ENCODE assay signal across 19 mouse cellular contexts in the genomic region with DNA sequence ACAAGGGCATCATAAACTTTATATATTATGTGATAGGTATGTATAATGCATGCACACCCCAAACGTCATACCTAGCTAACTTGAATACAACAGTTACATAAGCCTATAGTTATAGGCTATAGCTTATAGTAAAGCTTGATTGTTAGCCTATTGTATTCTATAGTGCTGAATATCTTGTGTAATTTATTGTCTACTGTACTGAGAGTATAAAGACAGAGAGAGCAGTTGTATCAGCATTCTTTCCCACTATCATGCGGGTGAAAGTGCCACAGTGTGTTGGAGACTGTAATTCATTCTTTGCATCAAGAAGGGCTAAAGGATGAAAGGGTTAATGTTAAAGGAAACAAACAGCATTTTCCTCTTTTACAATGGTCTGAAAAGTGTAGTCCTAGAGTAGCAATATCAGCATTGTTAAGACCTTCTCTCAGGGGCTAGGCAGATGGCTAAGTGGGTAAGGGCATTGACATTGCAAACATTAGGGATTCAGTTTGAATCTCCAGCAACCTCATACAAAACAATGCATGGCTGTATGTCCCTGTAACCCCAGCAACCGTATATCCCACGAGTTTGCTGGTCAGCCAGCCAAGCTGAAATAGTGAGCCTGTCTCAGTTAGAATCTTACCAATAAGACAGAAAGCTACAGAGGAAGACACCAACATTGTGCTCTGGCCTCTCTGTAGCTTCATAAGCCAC.
DNase-seq lines count a peak whose midpoint lies in the region; ATAC-seq and TF ChIP-seq lines count a peak whose summit lies in the region.
"Had no signal": no experiment of that assay in that cellular context is flagged by ENCODE, and none has a peak within 500 bp of the region (broad histone marks: within the 10 kb centered on the region; RNA-seq: fewer than 3 reads in every experiment).

No protein-coding gene starts in this region.

- H3K9ac ChIP-seq in hindbrain, embryonic 15.5 days = no peak overlapping the region
- no peak overlapping the region for H3K9ac ChIP-seq in midbrain, embryonic 16.5 days (ENCODE audit: low read depth, low read length)
- H3K9ac ChIP-seq: lung, embryonic 15.5 days had no signal

- H3K4me2 ChIP-seq in hindbrain, embryonic 15.5 days = no peak overlapping the region
- no peak overlapping the region for H3K4me2 ChIP-seq in midbrain, embryonic 16.5 days (ENCODE audit: low read length)
- H3K4me2 ChIP-seq: liver, embryonic 11.5 days; lung, embryonic 15.5 days had no signal

- no peaks in the 10 kb centered on the region for H3K36me3 ChIP-seq in hindbrain, embryonic 15.5 days
- no peaks in the 10 kb centered on the region for H3K36me3 ChIP-seq in midbrain, embryonic 16.5 days (ENCODE audit: control insufficient read depth, insufficient read depth, low read length)
- H3K36me3 ChIP-seq: heart, embryonic 10.5 days; limb, embryonic 10.5 days; lung, embryonic 15.5 days had no signal

- no peaks in the 10 kb centered on the region for H3K9me3 ChIP-seq in hindbrain, embryonic 15.5 days
- no peaks in the 10 kb centered on the region for H3K9me3 ChIP-seq in midbrain, embryonic 16.5 days (replicated peaks; ENCODE audit: control insufficient read depth, low read length, poor library complexity, severe bottlenecking)
- H3K9me3 ChIP-seq: heart, embryonic 10.5 days; limb, embryonic 10.5 days; lung, embryonic 15.5 days had no signal

- H3K27me3 ChIP-seq in hindbrain, embryonic 15.5 days = no peaks in the 10 kb centered on the region
- no peaks in the 10 kb centered on the region for H3K27me3 ChIP-seq in midbrain, embryonic 16.5 days (ENCODE audit: control insufficient read depth, insufficient read depth, low read depth, low read length)
- H3K27me3 ChIP-seq: lung, embryonic 15.5 days had no signal

- ATAC-seq in hindbrain, embryonic 15.5 days (ENCODE audit: low FRiP score, low read depth) = peak; percentile 54; the same call in 1 of the 2 replicates
- peak; percentile 51; the same call in 1 of the 2 replicates for ATAC-seq in midbrain, embryonic 16.5 days
- ATAC-seq in erythroblast, adult 5-6 weeks (replicated peaks; ENCODE audit: low FRiP score, poor library complexity, severe bottlenecking) = no peak

- H3K27ac ChIP-seq in hindbrain, embryonic 15.5 days (replicated peaks) = no peak overlapping the region
- H3K27ac ChIP-seq in midbrain, embryonic 16.5 days (ENCODE audit: low read length) = no peak overlapping the region
- H3K27ac ChIP-seq: heart, embryonic 10.5 days; limb, embryonic 10.5 days; lung, embryonic 15.5 days; macrophage had no signal

- no peak for TF ChIP-seq CTCF in brain, embryonic 14.5 days (IDR thresholded peaks at IDR 0.05; ENCODE audit: borderline replicate concordance, extremely low read depth, insufficient read depth, insufficient read length)

- no peak overlapping the region for H3K4me3 ChIP-seq in hindbrain, embryonic 15.5 days
- no peak overlapping the region for H3K4me3 ChIP-seq in midbrain, embryonic 16.5 days (ENCODE audit: low read depth, low read length)
- H3K4me3 ChIP-seq: heart, embryonic 10.5 days; limb, embryonic 10.5 days; lung, embryonic 15.5 days had no signal

- TF ChIP-seq POLR2A in brain, embryonic 14.5 days (IDR thresholded peaks at IDR 0.05; ENCODE audit: borderline replicate concordance, extremely low read depth, insufficient read depth, insufficient read length, poor library complexity, severe bottlenecking) = no peak

- H3K4me1 ChIP-seq in hindbrain, embryonic 15.5 days (replicated peaks) = 0 out of 2 replicates have a peak, but pooled peaks cover 4% of the 10 kb centered on the region
- no peaks in the 10 kb centered on the region for H3K4me1 ChIP-seq in midbrain, embryonic 16.5 days (ENCODE audit: control insufficient read depth, insufficient read depth, low read length)
- H3K4me1 ChIP-seq: heart, embryonic 10.5 days; limb, embryonic 10.5 days had no signal

- peak; percentile 54 for DNase-seq in embryo, embryonic 10 days (ENCODE audit: low spot score)
- no peak for DNase-seq in embryo, embryonic 9.5 days (ENCODE audit: extremely low spot score)
- DNase-seq in brain, embryonic 14.5 days (ENCODE audit: low read depth) = peak; percentile 56
- no peak for DNase-seq in frontal cortex, postnatal 25 days (ENCODE audit: low spot score in 2 of 2)
- DNase-seq in kidney, adult 8-10 months = no peak
- DNase-seq: cerebellum, adult 9-11 months; gastrocnemius, postnatal 14 days; heart, postnatal 14 days; kidney, postnatal 4 days; right cerebral cortex, postnatal 25 days; thymus, postnatal 36 days had no signal

- 32% methylated on average over 4 of the region's 4 CpGs for WGBS in hindbrain, embryonic 15.5 days
- WGBS in midbrain, embryonic 16.5 days = 30% methylated on average over 4 of the region's 4 CpGs

Comparison
In these comparisons a context has a peak if more than half of its experiments do, and no peak if none do; other contexts are left out.
1. DNase-seq: peak in embryo, embryonic 10 days (single experiment) and brain, embryonic 14.5 days (single experiment); none in embryo, embryonic 9.5 days (single experiment), frontal cortex, postnatal 25 days (0 of 2) and kidney, adult 8-10 months (0 of 2).